ENCODE assay signal across 18 mouse cellular contexts in genomic region chr15:7923281-7923680, GRCm38 (mm10).
"Had no signal": no experiment of that assay in that cellular context is flagged by ENCODE, and none has a peak within 500 bp of the region (broad histone marks: within the 10 kb centered on the region; RNA-seq: fewer than 3 reads in every experiment).

No protein-coding gene starts in this region.

- H3K4me2 ChIP-seq: lung, embryonic 14.5 days; midbrain, embryonic 13.5 days; midbrain, embryonic 15.5 days; neural tube, embryonic 13.5 days; neural tube, embryonic 15.5 days had no signal

- H3K4me3 ChIP-seq: midbrain, embryonic 10.5 days; midbrain, embryonic 13.5 days; midbrain, embryonic 15.5 days; myocyte; neural tube, embryonic 13.5 days; neural tube, embryonic 15.5 days had no signal

- H3K9me3 ChIP-seq: midbrain, embryonic 10.5 days; midbrain, embryonic 13.5 days; midbrain, embryonic 15.5 days; neural tube, embryonic 13.5 days; neural tube, embryonic 15.5 days had no signal

- ATAC-seq: midbrain, embryonic 13.5 days; midbrain, embryonic 15.5 days had no signal

- H3K27ac ChIP-seq: midbrain, embryonic 10.5 days; midbrain, embryonic 13.5 days; midbrain, embryonic 15.5 days; neural tube, embryonic 13.5 days; neural tube, embryonic 15.5 days had no signal

- H3K9ac ChIP-seq: lung, embryonic 14.5 days; midbrain, embryonic 13.5 days; midbrain, embryonic 15.5 days; neural tube, embryonic 13.5 days; neural tube, embryonic 15.5 days had no signal

- H3K27me3 ChIP-seq: midbrain, embryonic 13.5 days; midbrain, embryonic 15.5 days; neural tube, embryonic 13.5 days; neural tube, embryonic 15.5 days had no signal

- H3K4me1 ChIP-seq: midbrain, embryonic 10.5 days; midbrain, embryonic 13.5 days; midbrain, embryonic 15.5 days; neural tube, embryonic 13.5 days; neural tube, embryonic 15.5 days had no signal

- DNase-seq: lung, adult 18-20 months; lung, embryonic 14.5 days; lung, postnatal 10 days; lung, postnatal 4 days; retina, postnatal 1 day; right cerebral cortex, adult 18-20 months; right cerebral cortex, postnatal 25 days; right cerebral cortex, postnatal 4 days; spleen, adult 18-20 months; thymus, adult 18-20 months; thymus, postnatal 14 days; thymus, postnatal 36 days had no signal
